Comparison of ENCODE assay signal across 10 mouse cellular contexts in the genomic region with DNA sequence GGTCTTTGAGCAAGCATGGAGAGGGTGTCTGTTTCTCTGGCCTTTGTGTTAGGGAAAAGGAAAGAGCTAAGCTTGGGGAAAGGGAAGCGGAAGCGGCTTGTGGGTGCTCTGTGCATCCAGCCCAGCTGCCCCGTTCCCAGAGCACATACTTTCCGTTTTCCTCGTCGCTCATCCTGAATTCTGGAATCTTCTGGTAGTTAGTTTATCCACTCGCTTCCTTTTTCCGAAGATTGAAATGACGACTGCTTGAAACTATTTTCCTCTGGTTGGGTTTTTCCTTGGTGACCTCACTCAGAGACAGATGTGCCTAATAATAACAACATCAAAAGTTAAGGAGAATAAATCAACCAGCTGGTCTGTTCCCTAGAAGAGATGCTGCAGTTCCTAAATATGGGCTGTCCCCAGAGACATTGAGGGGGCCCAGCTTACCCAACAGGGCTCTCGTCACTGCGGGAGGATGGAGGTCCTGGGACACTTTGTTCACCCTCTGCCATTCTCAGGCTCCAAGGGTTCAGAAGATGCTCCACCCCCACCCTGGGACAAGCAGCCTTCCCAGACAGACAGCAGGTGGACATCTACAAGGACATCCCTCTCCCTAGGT.
DNase-seq lines count a peak whose midpoint lies in the region; ATAC-seq lines count a peak whose summit lies in the region.
"Had no signal": no experiment of that assay in that cellular context is flagged by ENCODE, and none has a peak within 500 bp of the region (broad histone marks: within the 10 kb centered on the region; RNA-seq: fewer than 3 reads in every experiment).

No protein-coding gene starts in this region.

- no peak overlapping the region for H3K4me2 ChIP-seq in heart, embryonic 14.5 days (ENCODE audit: low read length)
- no peak overlapping the region for H3K4me2 ChIP-seq in limb, embryonic 15.5 days
- H3K4me2 ChIP-seq in stomach, embryonic 15.5 days, result 0 out of 2 replicates have a peak overlapping the region, but pooled peaks have one; percentile 4
- no peak overlapping the region for H3K4me2 ChIP-seq in midbrain, embryonic 13.5 days (replicated peaks)
- H3K4me2 ChIP-seq: hindbrain, embryonic 15.5 days had no signal

- H3K36me3 ChIP-seq in megakaryocyte, embryonic 14.5 days (replicated peaks; ENCODE audit: low read length), result peaks cover 66% of the 10 kb centered on the region
- no peaks in the 10 kb centered on the region for H3K36me3 ChIP-seq in heart, embryonic 14.5 days (ENCODE audit: control insufficient read depth, insufficient read depth, low read length)
- H3K36me3 ChIP-seq in limb, embryonic 15.5 days, result no peaks in the 10 kb centered on the region
- no peaks in the 10 kb centered on the region for H3K36me3 ChIP-seq in stomach, embryonic 15.5 days
- H3K36me3 ChIP-seq in midbrain, embryonic 13.5 days, result no peaks in the 10 kb centered on the region
- H3K36me3 ChIP-seq: hindbrain, embryonic 15.5 days; midbrain, embryonic 10.5 days had no signal

- no peak for ATAC-seq in megakaryocyte, adult 5-6 weeks (ENCODE audit: poor library complexity, severe bottlenecking)
- no peak for ATAC-seq in heart, embryonic 14.5 days (ENCODE audit: insufficient number of reproducible peaks, insufficient read depth, low FRiP score, low read depth)
- ATAC-seq in limb, embryonic 15.5 days (ENCODE audit: insufficient number of reproducible peaks, low FRiP score, low TSS enrichment, low read depth), result no peak
- ATAC-seq in stomach, embryonic 15.5 days (ENCODE audit: insufficient read depth, low FRiP score, low read depth), result no peak
- ATAC-seq in midbrain, embryonic 13.5 days, result no peak

- peak overlapping the region; percentile 89 for H3K4me3 ChIP-seq in megakaryocyte, embryonic 14.5 days (replicated peaks)
- no peak overlapping the region for H3K4me3 ChIP-seq in heart, embryonic 14.5 days (ENCODE audit: control insufficient read depth in 1 of 2, insufficient read depth in 1 of 2, low read depth in 1 of 2, low read length in 2 of 2)
- H3K4me3 ChIP-seq in limb, embryonic 15.5 days, result no peak overlapping the region
- no peak overlapping the region for H3K4me3 ChIP-seq in stomach, embryonic 15.5 days (replicated peaks)
- H3K4me3 ChIP-seq in midbrain, embryonic 13.5 days (replicated peaks), result no peak overlapping the region
- H3K4me3 ChIP-seq: hindbrain, embryonic 15.5 days; midbrain, embryonic 10.5 days had no signal

- peak overlapping the region; percentile 83 to 93 for H3K27ac ChIP-seq in heart, embryonic 14.5 days (replicated peaks in 1 of 2; ENCODE audit: control insufficient read depth in 1 of 2, insufficient read depth in 1 of 2, low read depth in 2 of 2, low read length in 2 of 2)
- H3K27ac ChIP-seq in limb, embryonic 15.5 days, result peak overlapping the region; percentile 93
- H3K27ac ChIP-seq in stomach, embryonic 15.5 days, result peak overlapping the region; percentile 91
- no peak overlapping the region for H3K27ac ChIP-seq in midbrain, embryonic 13.5 days
- H3K27ac ChIP-seq: midbrain, embryonic 10.5 days had no signal

- DNase-seq in urinary bladder, postnatal 25 days (ENCODE audit: low spot score), result no peak
- DNase-seq in right cerebral cortex, postnatal 14 days, result no peak

- H3K9me3 ChIP-seq in megakaryocyte, embryonic 14.5 days, result no peaks in the 10 kb centered on the region
- no peaks in the 10 kb centered on the region for H3K9me3 ChIP-seq in heart, embryonic 14.5 days (ENCODE audit: control insufficient read depth, low read length)
- H3K9me3 ChIP-seq in limb, embryonic 15.5 days, result no peaks in the 10 kb centered on the region
- no peaks in the 10 kb centered on the region for H3K9me3 ChIP-seq in stomach, embryonic 15.5 days
- H3K9me3 ChIP-seq in midbrain, embryonic 13.5 days, result no peaks in the 10 kb centered on the region
- H3K9me3 ChIP-seq: hindbrain, embryonic 15.5 days; midbrain, embryonic 10.5 days had no signal

- 71% methylated on average over 11 of the region's 11 CpGs for WGBS in heart, embryonic 14.5 days
- WGBS in limb, embryonic 15.5 days, result 68% methylated on average over 11 of the region's 11 CpGs
- WGBS in stomach, embryonic 15.5 days, result 46% methylated on average over 11 of the region's 11 CpGs
- 91% methylated on average over 11 of the region's 11 CpGs for WGBS in midbrain, embryonic 13.5 days

- H3K9ac ChIP-seq in heart, embryonic 14.5 days (ENCODE audit: low read length), result no peak overlapping the region
- H3K9ac ChIP-seq in limb, embryonic 15.5 days, result no peak overlapping the region
- no peak overlapping the region for H3K9ac ChIP-seq in stomach, embryonic 15.5 days
- H3K9ac ChIP-seq in midbrain, embryonic 13.5 days (replicated peaks), result no peak overlapping the region
- H3K9ac ChIP-seq: hindbrain, embryonic 15.5 days had no signal

- H3K27me3 ChIP-seq in megakaryocyte, embryonic 14.5 days (replicated peaks), result no peaks in the 10 kb centered on the region
- H3K27me3 ChIP-seq in heart, embryonic 14.5 days (ENCODE audit: control insufficient read depth, insufficient read depth, low read length), result no peaks in the 10 kb centered on the region
- no peaks in the 10 kb centered on the region for H3K27me3 ChIP-seq in limb, embryonic 15.5 days
- no peaks in the 10 kb centered on the region for H3K27me3 ChIP-seq in stomach, embryonic 15.5 days (replicated peaks)
- H3K27me3 ChIP-seq in midbrain, embryonic 13.5 days, result no peaks in the 10 kb centered on the region
- H3K27me3 ChIP-seq: hindbrain, embryonic 15.5 days had no signal

- H3K4me1 ChIP-seq in megakaryocyte, embryonic 14.5 days, result peaks cover 95% of the 10 kb centered on the region
- peaks cover 51 to 68% of the 10 kb centered on the region in 2 experiments for H3K4me1 ChIP-seq in heart, embryonic 14.5 days (ENCODE audit: control insufficient read depth in 2 of 2, insufficient read depth in 2 of 2, low read length in 2 of 2)
- peaks cover 74% of the 10 kb centered on the region for H3K4me1 ChIP-seq in limb, embryonic 15.5 days
- H3K4me1 ChIP-seq in stomach, embryonic 15.5 days, result peaks cover 56% of the 10 kb centered on the region
- H3K4me1 ChIP-seq in midbrain, embryonic 13.5 days (replicated peaks), result peaks cover 4% of the 10 kb centered on the region; the same call in 1 of the 2 replicates
